In the genomic region with DNA sequence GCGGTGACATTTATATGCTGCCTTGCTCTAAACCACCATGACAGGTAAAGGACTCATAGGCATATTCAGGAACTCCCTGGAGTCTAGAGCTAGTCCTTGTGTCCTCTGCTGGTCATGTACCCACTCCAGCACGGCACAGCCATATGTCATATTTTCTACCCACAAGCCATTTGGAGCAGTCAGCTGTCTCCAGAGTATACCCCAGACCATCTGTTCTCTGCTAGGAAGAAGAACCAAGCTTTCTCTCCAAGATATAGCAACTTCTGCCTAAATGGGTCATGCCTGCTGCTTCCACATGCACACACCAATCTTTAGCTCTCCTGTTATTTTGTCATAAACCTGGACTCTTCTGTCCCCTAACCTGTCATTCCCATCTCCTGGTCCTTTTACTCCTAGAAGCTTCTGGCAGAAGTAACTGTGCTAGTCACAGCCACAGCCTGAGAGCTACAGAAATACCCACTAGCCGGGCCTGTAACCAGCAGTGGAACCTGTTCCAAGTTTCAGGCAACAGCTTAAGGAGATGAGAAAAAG, we compare ENCODE assay signal across 15 mouse cellular contexts. TPM values are rescaled to one million over a fixed set of nuclear protein-coding genes. Genes with fewer than 3 reads are reported as not detected.
A peak's percentile ranks its signal among the peaks of the same experiment; 100 is the strongest.
DNase-seq lines count a peak whose midpoint lies in the region; ATAC-seq and TF ChIP-seq lines count a peak whose summit lies in the region.
"Had no signal": no experiment of that assay in that cellular context is flagged by ENCODE, and none has a peak within 500 bp of the region (broad histone marks: within the 10 kb centered on the region; RNA-seq: fewer than 3 reads in every experiment).

No protein-coding gene starts in this region.

- H3K27me3 ChIP-seq in stomach, postnatal 0 days (ENCODE audit: control insufficient read depth, insufficient read depth, low read length), result no peaks in the 10 kb centered on the region
- H3K27me3 ChIP-seq: CH12.LX; midbrain, embryonic 13.5 days had no signal

- peak; percentile 66 for DNase-seq in layer of hippocampus, adult 11-12 months (ENCODE audit: low spot score)
- DNase-seq in layer of hippocampus, postnatal 10 days (ENCODE audit: low spot score in 2 of 2), result no peak
- DNase-seq in cerebellum, adult 9-10 months, result peak; percentile 85
- DNase-seq in layer of hippocampus, adult 9-10 months (ENCODE audit: low spot score), result peak; percentile 52
- DNase-seq in right cerebral cortex, postnatal 25 days, result peak; percentile 68
- no peak for DNase-seq in stomach, postnatal 0 days (ENCODE audit: low spot score)
- DNase-seq: adrenal gland, postnatal 36 days; heart, adult 2 months; kidney, postnatal 14 days; lung, postnatal 14 days had no signal

- no peak for TF ChIP-seq CTCF in stomach, postnatal 0 days (IDR thresholded peaks at IDR 0.05; ENCODE audit: low read depth)

- TF ChIP-seq EP300 in stomach, postnatal 0 days (optimal IDR thresholded peaks at IDR 0.05), result no peak

- no peak overlapping the region for H3K9ac ChIP-seq in stomach, postnatal 0 days (ENCODE audit: low read length)
- H3K9ac ChIP-seq: midbrain, embryonic 13.5 days had no signal

- no peak overlapping the region for H3K27ac ChIP-seq in stomach, postnatal 0 days (replicated peaks)
- H3K27ac ChIP-seq: heart, adult 2 months; midbrain, embryonic 13.5 days had no signal

- H3K4me3 ChIP-seq in stomach, postnatal 0 days (ENCODE audit: low read depth, low read length), result no peak overlapping the region
- H3K4me3 ChIP-seq: heart, adult 2 months; midbrain, embryonic 13.5 days had no signal

- WGBS in stomach, postnatal 0 days, result 94% methylated on average over 3 of the region's 3 CpGs

- H3K9me3 ChIP-seq in stomach, postnatal 0 days (ENCODE audit: control insufficient read depth, low read length), result no peaks in the 10 kb centered on the region
- H3K9me3 ChIP-seq: midbrain, embryonic 13.5 days had no signal

- peaks cover 20% of the 10 kb centered on the region for H3K36me3 ChIP-seq in stomach, postnatal 0 days (ENCODE audit: control insufficient read depth, insufficient read depth, low read length)

- H3K4me2 ChIP-seq in stomach, postnatal 0 days (replicated peaks; ENCODE audit: low read depth), result no peak overlapping the region
- H3K4me2 ChIP-seq: midbrain, embryonic 13.5 days had no signal

- ATAC-seq in granulocyte monocyte progenitor cell, adult 5-6 weeks (replicated peaks; ENCODE audit: poor library complexity, severe bottlenecking), result no peak; the same call in 1 of the 2 replicates
- no peak for ATAC-seq in stomach, postnatal 0 days (ENCODE audit: low FRiP score, low TSS enrichment)
- ATAC-seq: midbrain, embryonic 13.5 days had no signal

- no peaks in the 10 kb centered on the region for H3K4me1 ChIP-seq in stomach, postnatal 0 days (replicated peaks; ENCODE audit: control insufficient read depth, insufficient read depth)
- H3K4me1 ChIP-seq: midbrain, embryonic 13.5 days had no signal

RNA-seq across cellular contexts. Expression of gene Cplx1, which starts 31.6 kb away (rescaled TPM):
- 100 to 1,000 TPM; 396 to 463 TPM for total RNA-seq in layer of hippocampus, postnatal 10 days (2021)
- not detected in 2 replicates for total RNA-seq in granulocyte monocyte progenitor cell, adult 5-6 weeks (2014; fragmentation: Nextera tagmentation)
- not detected in 2 replicates for total RNA-seq in granulocyte monocyte progenitor cell, adult 5-6 weeks (2017)
- 1.8 and 2.2 TPM in 2 replicates for polyA plus RNA-seq in stomach, postnatal 0 days (2015; fragmentation: Nextera tagmentation; extraction: Ambion mirVana)
- total RNA-seq: CH12.LX; liver, adult 2 months; neutrophil, adult 5-6 weeks had no signal
- polyA plus RNA-seq: liver, adult 2 months had no signal

RNA-seq across cellular contexts. Expression of gene Gak, which starts 48.1 kb away (rescaled TPM):
- total RNA-seq in layer of hippocampus, postnatal 10 days (2021), result 10 to 100 TPM; 87.7 to 89.7 TPM
- total RNA-seq in granulocyte monocyte progenitor cell, adult 5-6 weeks (2014; fragmentation: Nextera tagmentation), result 78.7 and 82.2 TPM in 2 replicates
- total RNA-seq in granulocyte monocyte progenitor cell, adult 5-6 weeks (2017), result 91.8 and 111 TPM in 2 replicates
- polyA plus RNA-seq in stomach, postnatal 0 days (2015; fragmentation: Nextera tagmentation; extraction: Ambion mirVana), result 36.1 and 38.3 TPM in 2 replicates

RNA-seq across cellular contexts. Expression of gene Tmem175, which starts 48.1 kb away (rescaled TPM):
- total RNA-seq in layer of hippocampus, postnatal 10 days (2021), result 10 to 100 TPM; 35.8 to 36.6 TPM
- 24.4 and 29.3 TPM in 2 replicates for total RNA-seq in granulocyte monocyte progenitor cell, adult 5-6 weeks (2014; fragmentation: Nextera tagmentation)
- total RNA-seq in granulocyte monocyte progenitor cell, adult 5-6 weeks (2017), result 11.0 and 17.6 TPM in 2 replicates
- polyA plus RNA-seq in stomach, postnatal 0 days (2015; fragmentation: Nextera tagmentation; extraction: Ambion mirVana), result 15.6 and 17.0 TPM in 2 replicates

Comparison
In these comparisons a context has a peak if more than half of its experiments do, and no peak if none do; other contexts are left out.
1. DNase-seq: peak in layer of hippocampus, adult 11-12 months (single experiment), cerebellum, adult 9-10 months (single experiment), layer of hippocampus, adult 9-10 months (single experiment) and right cerebral cortex, postnatal 25 days (single experiment); none in layer of hippocampus, postnatal 10 days (0 of 2) and stomach, postnatal 0 days (single experiment).
2. RNA of gene Cplx1, which starts 31.6 kb away (total RNA-seq): 396 to 463 TPM in layer of hippocampus, postnatal 10 days; not detected in granulocyte monocyte progenitor cell, adult 5-6 weeks; every median in the first group is over 100 times any median in the second.